Mouse (Mus musculus): ENCODE data around the gene Vmn1r37. TPM values are rescaled to one million over a fixed set of nuclear protein-coding genes. Genes with fewer than 3 reads are reported as not detected.

Gene Vmn1r37
- 1 to 10 TPM in 1 of 2 experiments, not detected in 1; 1.2 TPM for polyA plus RNA-seq (2017; shearing (Covaris generic))

GRCm38 (mm10) chr6:66729082-66729481 lies at the start of gene Vmn1r37:
TSS of gene Vmn1r37 (plus strand) at chr6:66729382.

GRCm38 (mm10) chr6:66685806-66686205 lies 43.4 kb upstream of the Vmn1r37 start, which contains the start of gene Vmn1r35:
TSS of gene Vmn1r35 (minus strand) at chr6:66685906.

GRCm38 (mm10) chr6:66719068-66719467 lies 10.1 kb upstream of the Vmn1r37 start, which contains the start of gene Vmn1r36:
TSS of gene Vmn1r36 (minus strand) at chr6:66719168.

GRCm38 (mm10) chr6:66782527-66782926 lies 53.3 kb downstream of the Vmn1r37 start, which contains the start of gene Vmn1r38:
TSS of gene Vmn1r38 (minus strand) at chr6:66782627.

Other genes starting within 250 kb of the Vmn1r37 start
- gene Mad2l1, start 194.0 kb upstream of the Vmn1r37 start, polyA plus RNA-seq (2017; shearing (Covaris generic)), result 10 to 100 TPM; 17.5 to 20.6 TPM
- not detected for gene Vmn1r32, start 169.3 kb upstream of the Vmn1r37 start, polyA plus RNA-seq (2017; shearing (Covaris generic))
- gene Vmn1r33, start 111.1 kb upstream of the Vmn1r37 start, polyA plus RNA-seq (2017; shearing (Covaris generic)), result 1 to 10 TPM in 1 of 2 experiments, under 1 TPM in 1; 0.16 to 1.4 TPM
- not detected for gene Vmn1r34, start 85.5 kb upstream of the Vmn1r37 start, polyA plus RNA-seq (2017; shearing (Covaris generic))
- gene Vmn1r35, start 43.5 kb upstream of the Vmn1r37 start, polyA plus RNA-seq (2017; shearing (Covaris generic)), result not detected
- gene Vmn1r36, start 10.2 kb upstream of the Vmn1r37 start, polyA plus RNA-seq (2017; shearing (Covaris generic)), result not detected
- gene Vmn1r38, start 53.2 kb downstream of the Vmn1r37 start, polyA plus RNA-seq (2017; shearing (Covaris generic)), result under 1 TPM in 1 of 2 experiments, not detected in 1; 0.06 TPM
- gene Vmn1r39, start 81.2 kb downstream of the Vmn1r37 start, polyA plus RNA-seq (2017; shearing (Covaris generic)), result not detected
- gene Gng12, start 167.0 kb downstream of the Vmn1r37 start, polyA plus RNA-seq (2017; shearing (Covaris generic)), result 10 to 100 TPM; 17.6 to 18.2 TPM